Mouse (Mus musculus) right cerebral cortex, adult 2 months (tissue): Measurements from ENCODE around the gene Stag1.

ENCODE experiments used
- DNase-seq, 2 experiments: peaks; one replicate each; pipeline ENCODE4 v3.0.0; 2021 to 2022; ENCODE audit warnings: low spot score in 2 of 2

The Stag1 gene

DNA sequence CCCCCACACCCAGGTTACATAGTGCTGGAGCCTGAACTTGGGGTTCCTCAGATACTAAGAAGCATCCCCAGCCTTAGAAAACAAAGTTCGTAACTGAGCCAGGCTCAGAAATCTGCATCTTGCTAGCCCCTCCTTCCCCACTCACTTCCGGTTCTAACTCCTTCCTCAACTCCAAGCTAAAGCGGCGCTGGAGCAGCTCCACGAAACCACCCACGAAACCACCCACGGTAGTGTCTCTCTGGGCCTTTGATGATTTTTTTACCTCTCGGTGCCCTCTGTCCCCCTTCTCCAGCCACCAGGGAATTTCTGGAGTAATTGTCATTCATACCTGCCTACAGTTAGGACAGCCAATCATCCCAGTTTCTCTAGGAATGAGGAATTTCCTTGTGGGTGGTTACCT is at the start of gene Stag1:
TSS of gene Stag1 (plus strand) at position 253 of the 400 bp plus-strand sequence.
- no peak for DNase-seq

DNA sequence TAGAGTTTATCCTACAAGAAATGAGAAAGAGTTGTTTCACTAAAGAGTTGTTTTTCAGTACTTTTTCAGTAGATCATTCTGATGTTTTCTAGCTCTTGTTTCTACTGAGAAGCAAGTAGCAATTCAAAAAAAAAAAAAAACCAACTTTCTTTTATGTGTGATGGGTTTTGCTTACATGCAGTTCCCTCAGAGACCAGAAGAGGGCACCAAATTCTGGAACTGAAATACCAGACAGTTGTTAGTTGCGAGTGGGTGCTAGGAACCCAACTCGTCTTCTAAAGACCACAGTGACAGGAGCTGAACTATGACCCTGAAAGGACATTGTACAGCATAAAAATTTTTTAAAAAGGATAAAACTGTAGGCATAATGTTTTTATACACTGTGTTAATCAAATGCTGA is 49.3 kb upstream of the Stag1 start:
- no peak for DNase-seq

DNA sequence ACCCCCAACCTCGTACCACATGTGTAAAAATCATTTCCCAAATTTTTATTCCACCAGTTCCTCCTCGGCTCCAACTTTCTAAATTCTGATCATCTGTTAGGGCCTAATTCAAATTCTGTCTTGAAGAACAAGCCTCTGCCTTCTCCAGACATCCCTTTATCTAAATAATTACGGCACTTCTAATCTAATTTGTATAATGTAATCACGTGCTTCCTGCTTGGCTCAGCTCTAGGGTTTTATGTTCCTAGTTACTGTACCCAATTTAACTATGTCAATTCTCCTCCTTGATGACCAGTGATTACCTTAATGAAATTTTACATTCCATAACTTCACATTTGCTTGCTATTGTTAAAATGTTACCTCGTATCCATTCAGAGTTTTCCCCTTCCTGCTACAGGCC is 41.9 kb upstream of the Stag1 start:
- DNase-seq, result no peak

DNA sequence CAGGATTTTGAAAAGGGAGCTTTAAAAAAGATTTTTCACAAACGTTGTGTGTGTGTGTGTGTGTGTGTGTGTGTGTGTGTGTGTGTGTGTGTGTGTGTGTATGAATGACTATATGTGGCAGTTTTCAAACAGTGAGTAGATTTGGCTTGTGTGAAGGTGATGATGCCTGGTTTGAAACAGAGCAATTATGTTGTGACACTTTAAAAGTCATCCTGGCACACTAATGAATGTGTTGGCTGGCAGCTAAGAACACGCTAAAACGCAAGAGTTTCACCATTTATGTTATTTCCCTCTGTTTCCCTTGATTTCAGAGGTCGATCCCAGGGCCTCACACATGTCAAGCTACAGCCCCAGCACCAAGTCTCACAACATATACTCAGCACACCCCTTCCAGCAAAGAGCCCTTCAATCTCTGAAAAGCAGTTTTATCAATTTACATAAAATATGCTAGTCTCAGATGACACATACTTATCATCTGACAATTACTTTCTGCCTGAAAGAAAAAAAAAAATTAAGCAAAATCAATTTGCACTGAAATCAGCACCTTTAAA is 39.5 kb upstream of the Stag1 start:
- no peak for DNase-seq

DNA sequence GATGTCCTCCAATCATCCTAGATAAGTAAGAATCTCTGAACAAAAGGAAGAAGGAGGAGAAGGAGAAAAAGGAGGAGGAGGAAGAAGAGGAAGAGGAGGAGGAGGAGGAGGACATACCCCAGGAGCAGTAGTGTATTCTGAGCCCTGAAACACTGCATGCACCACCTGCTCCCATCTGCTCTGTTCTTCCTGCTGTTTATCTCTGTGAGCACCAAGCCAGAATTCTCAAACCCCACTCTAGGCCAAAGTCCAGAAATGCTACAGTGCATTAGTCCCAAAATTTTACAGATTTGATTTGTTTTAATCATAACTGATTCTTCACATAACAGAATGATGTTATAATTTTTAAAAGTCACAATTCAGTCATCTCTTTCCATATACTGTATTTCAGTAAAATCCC is 38.6 kb upstream of the Stag1 start:
- no peak for DNase-seq

DNA sequence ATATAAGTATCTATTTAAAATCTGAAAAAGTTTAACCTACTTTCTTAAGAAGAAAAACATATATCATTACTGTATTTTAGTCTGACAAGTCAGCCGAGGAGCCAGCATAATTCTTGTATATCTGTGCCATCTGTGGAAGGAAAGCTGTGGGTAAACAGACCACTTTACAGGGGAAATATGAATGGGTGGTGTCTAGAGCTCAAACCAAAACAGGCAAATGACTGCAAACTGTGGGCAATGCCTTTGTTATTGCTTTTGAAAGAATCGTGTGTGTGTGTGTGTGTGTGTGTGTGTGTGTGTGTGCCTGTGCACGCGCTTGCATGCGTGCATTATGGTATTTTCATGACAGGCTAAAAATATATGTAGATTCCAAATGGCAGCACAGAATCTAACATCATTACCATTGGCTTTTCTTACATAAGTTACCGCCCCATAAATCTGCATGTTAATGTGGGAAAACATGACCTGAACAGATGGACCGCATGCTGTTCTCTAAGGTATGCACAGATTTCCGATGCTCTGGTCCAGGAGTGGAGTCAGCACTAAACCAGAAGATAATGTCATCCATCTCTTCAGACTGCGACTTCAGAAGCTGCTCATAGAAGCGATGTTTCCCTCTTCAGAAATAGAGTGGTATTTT is 37.2 kb upstream of the Stag1 start:
- peak; percentile 5 to 22 for DNase-seq

DNA sequence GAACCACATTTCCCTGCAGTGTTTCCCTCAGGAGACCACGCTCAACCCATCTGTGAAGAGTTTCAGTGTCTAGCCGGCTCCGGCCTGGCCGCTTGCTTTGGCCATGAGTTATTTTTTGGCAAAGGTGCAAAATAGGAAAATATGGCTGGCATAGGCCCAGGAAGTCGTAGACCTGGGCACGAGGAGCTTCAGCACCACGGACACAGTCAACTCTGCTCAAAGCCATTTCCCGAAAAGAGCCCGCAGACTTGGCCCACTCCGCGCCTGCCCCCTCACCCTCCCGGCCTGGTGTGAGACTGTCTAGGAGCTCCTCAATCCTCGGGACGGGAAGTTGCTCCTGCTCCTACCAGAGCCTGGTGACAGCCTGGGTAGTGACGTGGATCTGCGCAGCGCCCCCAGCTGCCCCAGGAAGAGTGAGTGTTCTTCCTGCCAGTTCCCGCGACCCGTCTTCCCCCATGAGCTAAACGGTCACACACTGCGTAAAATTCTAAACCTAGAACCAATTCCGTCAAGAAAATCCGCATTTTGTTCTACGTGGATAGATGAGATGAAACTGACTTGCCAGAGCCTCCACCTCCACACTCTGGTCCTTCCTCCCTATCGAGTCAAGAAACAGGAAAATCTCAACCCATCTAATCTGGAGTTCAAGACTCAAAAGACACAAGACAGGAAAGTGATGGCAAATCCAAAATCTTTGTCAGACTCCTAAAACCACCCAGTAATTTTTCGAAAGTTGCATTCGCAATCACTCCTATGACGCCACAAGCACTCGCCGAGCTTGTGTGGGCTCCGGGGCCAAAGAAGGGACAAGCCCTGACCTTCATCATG is 27.6 kb upstream of the Stag1 start:
- peak; percentile 46 to 52 for DNase-seq

DNA sequence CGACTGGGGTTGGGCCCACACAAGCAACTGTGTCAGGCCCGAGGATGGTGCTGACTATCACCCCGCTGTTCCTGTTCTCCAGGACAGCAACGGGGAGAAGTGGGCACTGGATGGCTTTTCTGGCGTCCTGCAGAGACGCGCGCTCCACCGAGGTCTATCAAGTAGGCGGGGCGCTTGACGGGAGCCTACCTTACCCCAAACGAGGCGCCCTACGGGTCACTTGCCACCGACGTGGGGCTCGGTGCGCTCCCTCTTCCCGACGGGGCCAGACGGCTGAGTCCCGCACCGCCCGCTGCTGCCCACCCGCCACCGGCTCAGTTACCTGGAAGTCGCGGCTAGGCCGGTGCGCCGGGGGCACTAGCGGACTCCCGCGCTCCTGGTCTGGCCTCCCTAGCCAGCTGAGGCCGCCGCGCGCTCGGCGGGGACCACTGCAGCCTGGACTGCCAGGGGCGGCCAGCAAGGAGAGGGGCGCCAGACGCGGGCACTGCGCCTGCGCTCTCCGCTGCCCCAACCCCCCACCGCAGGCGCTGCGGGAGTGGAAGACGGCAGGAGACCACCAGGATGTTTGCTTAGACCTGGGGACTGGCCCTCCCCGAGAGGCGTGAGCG is 26.9 kb upstream of the Stag1 start, which contains the start of gene Slc35g2:
TSS of gene Slc35g2 (minus strand) at position 465 of the 608 bp plus-strand sequence.
- DNase-seq, result peak; percentile 20 to 31

DNA sequence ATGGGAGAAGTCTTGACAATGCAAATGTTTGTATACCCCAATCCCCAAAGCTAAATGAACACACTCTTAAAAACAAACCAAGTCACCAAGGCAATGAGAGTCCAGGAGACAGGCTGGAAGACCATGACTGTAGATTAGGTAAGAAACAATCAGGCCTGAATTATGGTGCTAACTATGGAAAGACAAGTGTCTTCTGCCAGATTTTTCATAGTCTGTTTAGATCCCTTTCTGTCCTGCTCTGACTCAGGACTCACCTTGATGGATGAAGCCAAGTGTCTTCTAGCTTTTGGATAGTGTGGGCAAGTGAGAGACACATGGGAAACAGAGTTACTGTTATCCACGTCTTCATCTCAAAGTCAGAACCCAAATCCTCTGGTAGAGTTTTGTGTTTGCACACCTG is 26.1 kb upstream of the Stag1 start:
- DNase-seq, result no peak

DNA sequence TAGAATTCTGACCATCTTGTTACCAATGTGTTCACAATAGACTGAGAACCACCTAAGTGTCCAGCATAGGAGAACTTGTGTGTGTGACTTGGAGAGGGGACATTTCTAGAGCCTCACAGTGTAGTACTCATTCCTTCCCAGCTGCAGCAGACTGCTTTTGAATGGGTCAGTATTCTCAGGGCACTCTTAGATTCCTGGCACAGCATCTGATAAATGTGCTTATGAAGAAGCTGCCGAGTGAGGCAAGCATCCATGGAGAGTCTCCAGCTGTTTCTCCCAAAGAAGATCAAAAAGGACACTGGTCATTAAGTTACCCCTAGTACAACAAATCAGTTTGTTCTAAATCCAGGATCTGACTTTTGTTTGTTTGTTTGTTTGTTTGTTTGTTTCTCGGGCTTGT is 24.3 kb upstream of the Stag1 start:
- no peak for DNase-seq

DNA sequence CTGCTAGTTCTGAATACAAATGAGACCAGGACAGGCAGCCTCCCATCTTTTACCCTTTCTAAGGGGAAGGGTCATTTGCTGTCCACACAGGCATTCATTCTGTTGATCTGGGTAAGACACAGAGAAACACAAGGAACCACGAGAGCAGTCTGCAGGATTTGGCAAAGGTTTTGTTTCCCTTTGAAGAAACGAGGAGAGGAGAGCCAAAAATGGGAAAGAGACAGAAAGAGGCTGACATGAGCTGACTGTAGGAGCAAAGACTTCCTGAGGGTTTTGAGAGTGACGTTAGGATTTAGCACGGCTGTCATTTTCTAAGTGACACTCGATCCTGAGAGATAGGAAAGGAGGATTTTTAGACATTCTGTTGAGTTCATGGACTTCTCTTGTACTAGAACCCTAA is 23.7 kb upstream of the Stag1 start:
- DNase-seq, result no peak

DNA sequence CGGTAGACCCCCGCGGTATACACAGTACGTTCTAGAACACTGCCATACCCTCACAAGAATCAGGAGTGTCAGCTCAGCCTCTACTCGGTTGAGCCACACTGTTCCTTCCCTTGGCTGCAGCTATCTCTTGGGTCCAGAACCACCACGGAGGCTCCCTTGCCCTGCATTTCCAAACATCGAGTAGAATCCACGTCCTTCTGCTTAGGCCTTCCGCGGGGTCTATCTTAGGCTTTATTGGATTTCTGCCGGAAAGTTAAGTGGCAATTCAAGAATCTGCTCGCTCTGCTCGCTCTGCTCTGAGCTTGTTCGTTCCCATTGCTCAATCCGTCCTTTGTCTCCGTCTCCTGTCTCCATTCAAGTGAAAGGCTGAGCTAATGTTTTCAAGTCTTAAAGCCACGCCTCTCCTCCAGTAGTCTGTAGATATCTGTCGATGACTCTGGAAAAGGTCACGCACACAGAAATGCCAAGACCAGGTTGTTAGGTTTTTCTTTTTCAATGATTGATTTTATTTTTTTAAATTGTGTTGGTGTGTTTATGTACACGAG is 17.3 kb upstream of the Stag1 start:
- DNase-seq, result no peak

DNA sequence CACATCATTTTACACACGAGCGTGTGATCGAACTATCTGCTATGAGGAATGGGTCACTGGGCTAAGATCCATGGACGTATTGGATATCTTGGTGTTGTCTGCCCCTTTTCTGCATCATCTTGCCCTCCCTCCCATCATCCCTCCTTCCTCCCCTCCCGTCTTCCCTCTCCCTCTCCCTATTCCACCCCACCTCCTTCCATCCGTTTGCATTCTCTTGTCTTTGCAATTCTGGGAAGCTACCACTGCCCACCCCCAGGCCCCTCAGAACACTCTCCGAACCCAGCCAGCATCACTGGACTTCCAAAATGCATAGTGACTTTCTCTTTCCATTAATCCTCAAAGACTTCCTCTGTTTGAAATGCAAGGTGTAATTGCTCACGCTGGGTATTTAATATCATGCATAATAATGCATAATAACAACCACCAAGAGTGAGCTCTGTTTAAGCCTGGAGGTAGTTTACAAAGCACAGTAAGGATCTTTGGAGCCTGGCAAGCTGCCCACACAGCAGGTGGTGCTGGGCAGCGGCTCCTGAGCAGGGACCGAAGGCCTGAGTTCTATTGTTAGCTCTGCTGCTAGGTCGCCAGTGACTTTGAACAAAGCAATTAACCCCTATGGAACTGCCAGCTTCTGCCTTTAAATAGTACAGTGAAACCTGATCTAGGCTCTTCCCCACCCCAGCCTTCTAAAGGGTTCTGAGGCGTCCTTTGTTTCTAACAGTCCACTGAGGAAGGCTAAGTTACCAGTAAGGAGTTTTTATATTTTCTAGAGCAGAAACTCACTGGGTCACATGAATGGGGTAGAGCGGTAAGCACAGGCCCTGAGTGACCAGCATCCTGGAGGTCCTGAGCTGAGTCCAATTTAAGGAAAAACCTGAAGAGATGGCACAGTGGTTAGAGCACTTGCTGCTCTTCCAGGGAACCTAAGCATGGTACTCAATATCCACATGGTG is 15.8 kb upstream of the Stag1 start:
- no peak for DNase-seq

DNA sequence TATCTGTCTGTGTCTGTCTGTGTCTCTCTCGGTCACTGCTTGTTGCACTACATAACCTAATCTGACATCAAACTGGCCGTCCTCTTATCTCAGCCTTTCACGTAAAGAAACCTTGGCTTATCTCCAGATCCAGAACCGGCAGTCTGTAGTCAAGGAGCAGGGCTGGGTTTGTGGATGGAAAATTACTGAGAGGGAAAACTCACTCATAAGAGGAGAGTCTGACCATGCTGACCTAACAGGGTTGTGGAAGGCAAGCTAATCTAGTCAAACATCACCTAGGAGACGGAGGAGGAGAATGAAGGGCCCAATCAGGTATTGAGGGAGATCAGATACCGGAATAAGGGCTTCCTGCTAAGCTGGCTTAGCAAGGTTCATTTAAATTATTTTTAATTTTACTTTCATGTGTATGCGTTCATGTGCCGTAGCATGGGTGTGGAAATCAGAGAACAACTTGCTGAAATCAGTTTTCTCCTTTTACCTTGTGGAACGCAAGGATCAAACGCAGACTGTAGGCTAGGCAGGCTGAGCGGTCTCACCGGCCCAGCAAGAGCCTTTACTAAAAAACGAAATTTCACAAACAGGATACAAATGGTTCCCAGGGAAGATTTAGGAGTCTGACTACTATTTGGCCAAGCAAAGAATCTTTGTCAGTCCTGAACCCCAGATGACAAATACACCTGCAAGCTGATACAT is 14.6 kb upstream of the Stag1 start:
- no peak for DNase-seq

DNA sequence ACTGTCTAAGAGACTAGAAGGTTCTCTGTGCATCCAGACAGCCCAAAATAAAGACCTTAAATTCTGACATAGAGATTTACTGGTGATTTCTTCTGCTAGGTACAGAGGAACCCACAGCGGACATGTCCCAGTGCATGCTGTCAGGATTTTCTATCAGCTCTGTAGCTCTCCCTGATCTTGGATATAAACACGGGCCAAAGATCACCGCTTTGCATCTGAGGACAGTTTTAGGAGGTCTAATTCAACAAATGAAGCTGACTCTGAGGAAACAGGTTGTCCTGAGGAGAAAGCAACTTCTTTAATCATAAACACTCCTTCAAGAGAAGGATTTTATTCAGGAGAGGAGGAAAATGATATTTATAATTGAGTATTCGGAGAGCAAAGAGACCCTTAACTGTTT is 13.6 kb upstream of the Stag1 start:
- DNase-seq, result no peak

DNA sequence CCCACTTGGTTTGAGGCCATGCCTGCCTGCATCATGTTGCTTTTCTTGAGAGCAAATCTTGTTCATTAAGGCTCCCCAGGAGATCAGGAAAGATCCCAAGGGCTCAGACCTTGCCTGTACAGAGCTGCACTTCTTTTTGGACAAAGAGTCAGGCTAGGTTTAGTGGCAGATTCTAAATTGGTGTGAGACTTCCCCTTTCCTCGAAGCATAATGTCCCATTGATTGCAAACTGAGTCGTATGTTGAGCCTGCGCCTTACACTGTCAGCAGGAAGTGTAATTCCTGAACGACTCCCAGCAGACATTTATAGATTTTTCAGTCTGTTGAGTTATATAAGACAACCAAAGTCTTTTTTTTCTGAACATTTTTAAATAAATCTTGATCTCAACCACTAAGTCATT is 7.1 kb upstream of the Stag1 start:
- DNase-seq, result no peak

DNA sequence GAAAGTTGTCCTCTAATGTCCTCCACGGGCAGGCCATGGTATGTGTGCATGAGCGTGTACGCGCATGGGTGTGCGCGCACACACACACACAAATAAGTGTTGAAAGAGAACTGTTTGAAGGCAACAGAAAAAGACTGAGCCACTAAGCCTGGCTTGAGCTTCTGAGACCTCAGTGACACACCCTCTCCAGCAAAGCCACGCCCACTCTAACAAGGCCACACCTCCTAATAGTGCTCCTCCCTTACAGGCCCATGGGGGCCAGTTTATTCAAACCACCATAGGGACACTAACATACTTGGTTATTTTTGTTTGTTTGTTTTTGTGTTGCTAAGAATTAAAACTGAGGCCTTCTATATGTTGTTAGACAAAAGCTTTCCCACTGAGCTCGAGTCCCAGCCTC is 1.3 kb upstream of the Stag1 start:
- no peak for DNase-seq

DNA sequence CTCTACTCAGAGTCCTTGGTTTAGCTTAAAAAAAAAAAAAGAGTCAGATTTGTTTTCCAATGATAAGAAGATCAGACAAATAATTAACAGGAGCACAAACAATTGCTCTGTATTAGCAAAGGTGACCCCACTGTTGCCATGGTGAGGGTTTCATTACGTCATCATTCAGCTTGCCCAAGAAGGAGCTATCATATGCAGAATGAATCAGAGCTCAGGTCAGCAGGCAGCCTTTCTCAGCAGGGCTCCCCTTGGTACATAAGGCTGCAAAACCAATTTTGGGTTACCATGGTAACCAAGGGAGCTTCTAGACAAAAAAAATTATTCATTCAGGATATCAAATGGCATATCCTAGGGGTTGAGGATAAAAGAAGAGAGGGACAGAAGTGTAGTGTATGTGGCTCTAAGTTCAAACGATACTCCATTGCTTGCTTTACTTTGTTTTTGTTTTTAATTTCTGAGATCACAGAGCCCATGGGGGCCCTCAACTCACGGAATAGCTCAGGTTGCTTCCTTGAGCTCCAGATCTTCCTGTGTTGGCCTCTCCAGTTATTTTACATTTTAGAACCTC is 2.2 kb downstream of the Stag1 start:
- no peak for DNase-seq

DNA sequence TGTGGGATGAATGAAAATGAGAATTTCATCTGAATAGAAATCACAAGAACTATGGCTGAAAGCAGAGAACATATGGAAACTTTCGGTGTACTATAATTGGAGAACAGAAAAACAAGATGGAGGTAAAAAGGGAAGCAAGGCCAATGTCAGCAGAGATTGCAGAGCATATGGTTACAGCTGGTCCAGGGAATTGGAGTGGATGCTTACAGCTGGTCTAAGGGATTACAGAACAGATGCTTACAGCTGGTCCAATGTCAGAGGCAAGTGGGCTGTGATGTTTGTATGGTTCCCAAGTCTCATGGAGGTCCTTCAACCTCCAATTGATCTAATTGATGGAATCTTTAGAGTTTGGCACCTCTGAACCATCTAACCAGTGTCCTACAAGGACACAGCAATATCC is 4.5 kb downstream of the Stag1 start:
- DNase-seq, result no peak

DNA sequence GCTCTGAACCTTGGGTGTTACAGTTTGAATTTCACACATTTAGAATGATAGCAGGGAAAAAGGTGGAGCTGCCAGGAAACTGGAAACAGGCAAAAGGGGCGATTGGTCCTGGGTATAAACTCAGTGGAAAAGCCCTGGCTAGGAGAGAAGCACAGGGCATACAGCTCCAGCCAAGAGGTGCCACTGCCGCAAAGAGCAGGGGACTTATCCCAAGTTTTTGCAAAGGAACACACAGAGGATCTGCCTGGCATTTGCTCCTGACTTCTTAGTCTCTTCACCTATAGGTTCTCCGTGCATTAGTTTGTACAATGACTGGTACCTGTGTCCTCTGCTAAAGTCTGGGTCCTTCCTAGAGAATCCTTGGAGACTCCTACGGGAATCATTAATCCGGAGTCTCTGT is 5.6 kb downstream of the Stag1 start:
- no peak for DNase-seq
